Mouse (Mus musculus) brain, embryonic 18.5 days (tissue): ENCODE data around the gene Pnma1.
"Not testable (repeated sequence)": the region's sequence is repeated elsewhere in the genome, so short reads cannot be mapped to it uniquely, and the experiment has no call there.

ENCODE experiments used
- DNase-seq: peaks from one replicate; pipeline ENCODE4 v3.0.0-alpha.2; 2012; ENCODE audit warnings: low read depth, low spot score

Pnma1 gene

GRCm38 (mm10) chr12:84107692-84108091 is 40.6 kb downstream of the Pnma1 start:
- DNase-seq, result no peak

GRCm38 (mm10) chr12:84107012-84107411 is 41.3 kb downstream of the Pnma1 start:
- no peak for DNase-seq

GRCm38 (mm10) chr12:84101493-84101845 is 46.8 kb downstream of the Pnma1 start:
- DNase-seq, result no peak

- not testable (repeated sequence) for DNase-seq
These were observed 47.4 kb downstream of the Pnma1 start, which contains the start of gene Acot6 for GRCm38 (mm10) chr12:84100604-84101492. Gene Acot6 (plus strand): TSS chr12:84100654.

GRCm38 (mm10) chr12:84100071-84100470 is 48.2 kb downstream of the Pnma1 start:
- DNase-seq, result no peak

- no peak for DNase-seq
These were observed 48.7 kb downstream of the Pnma1 start for GRCm38 (mm10) chr12:84099605-84100004.
